Mouse (Mus musculus) thymus, adult 2 months (tissue): ENCODE measurements around the gene Dync1i1. TPM values are rescaled to one million over a fixed set of nuclear protein-coding genes. Genes with fewer than 3 reads are reported as not detected.

Experiments
- DNase-seq: peaks from one replicate; pipeline ENCODE4 v3.0.0; 2021
- H3K27ac ChIP-seq: fragments of 200-500 bp; 2 replicates; pipeline ENCODE4 v1.5.1; 2012; ENCODE audit warnings: low read length, control low read depth; ENCODE audit not compliant: control insufficient read depth, insufficient read depth
- H3K27me3 ChIP-seq: fragments of 200-500 bp; 2 replicates; pipeline ENCODE4 v1.6.1; 2012; ENCODE audit warnings: mild to moderate bottlenecking, low read length, moderate library complexity, mixed read lengths; ENCODE audit not compliant: control insufficient read depth, insufficient read depth
- H3K36me3 ChIP-seq: fragments of 200-500 bp; 2 replicates; pipeline ENCODE4 v1.6.1; 2012; ENCODE audit warnings: mild to moderate bottlenecking, low read length, moderate library complexity; ENCODE audit not compliant: control insufficient read depth, insufficient read depth
- H3K4me1 ChIP-seq: fragments of 200-500 bp; replicated peaks from 2 replicates; pipeline ENCODE4 v1.6.1; 2012; ENCODE audit warnings: low read length; ENCODE audit not compliant: control insufficient read depth, insufficient read depth
- H3K4me3 ChIP-seq: fragments of 200-500 bp; 2 replicates; pipeline ENCODE4 v1.5.1; 2012; ENCODE audit warnings: mild to moderate bottlenecking, low read length, control low read depth, moderate library complexity; ENCODE audit not compliant: control insufficient read depth, insufficient read depth
- CTCF ChIP-seq: fragments of 200-500 bp; IDR thresholded peaks from 2 replicates; pipeline ENCODE4 v1.5.1; 2012; ENCODE audit warnings: mild to moderate bottlenecking, control low read depth, low read length, moderate library complexity, borderline replicate concordance; ENCODE audit not compliant: control insufficient read depth, poor library complexity, insufficient read depth; ENCODE audit errors: extremely low read depth
- POLR2A ChIP-seq: fragments of 200-500 bp; IDR thresholded peaks from 2 replicates; pipeline ENCODE4 v1.6.1; 2012; ENCODE audit warnings: mild to moderate bottlenecking, low read length, control low read depth, moderate library complexity; ENCODE audit not compliant: control insufficient read depth, poor library complexity, insufficient read depth; ENCODE audit errors: extremely low read depth
- WGBS: fragments of 180-500 bp; shearing (Covaris S2); methylation state at CpG from one replicate; pipeline ENCODE4 v1.1.7; 2018; 5-methylcytosine and 5-hydroxymethylcytosine counted together
- polyA plus RNA-seq: library from polyadenylated mRNA; depleted of rRNA; stranded (reverse); fragments of >200 nt; gene quantifications from 2 replicates; pipeline ENCODE4 v1.2.3, GENCODE M21; 2012

Dync1i1 gene
- polyA plus RNA-seq, 1 experiment, result 10.1 TPM

DNA sequence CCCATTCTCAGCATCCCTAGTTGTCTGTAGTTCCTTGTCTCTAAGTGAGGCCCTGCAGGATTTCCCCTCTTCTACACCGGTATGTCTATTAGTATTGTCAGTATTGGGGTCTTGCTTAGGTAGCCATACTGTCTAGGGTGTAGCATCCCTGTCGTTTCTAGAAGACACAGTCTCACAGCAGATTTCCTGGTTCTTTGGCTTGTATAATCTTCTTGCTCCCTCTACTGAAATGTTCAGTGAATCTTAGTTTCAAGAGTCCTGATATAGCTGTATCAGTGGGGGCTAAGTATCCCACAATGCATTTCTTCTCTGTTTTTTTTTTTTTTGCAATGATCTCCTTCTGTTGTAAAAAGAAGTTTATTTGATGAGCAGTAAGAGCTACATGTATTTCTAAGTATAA, 69.9 kb downstream of the Dync1i1 start:
- Histone ChIP-seq H3K4me1 (no peaks in the 10 kb centered on the region), H3K4me3 (no peak overlapping the region), H3K27me3 (no peaks in the 10 kb centered on the region), H3K27ac (no peak overlapping the region), H3K36me3 (no peaks in the 10 kb centered on the region)
- 70% methylated on average over 2 of the region's 2 CpGs for WGBS
- TF ChIP-seq POLR2A, result no peak
- TF ChIP-seq CTCF, result no peak
- no peak for DNase-seq

DNA sequence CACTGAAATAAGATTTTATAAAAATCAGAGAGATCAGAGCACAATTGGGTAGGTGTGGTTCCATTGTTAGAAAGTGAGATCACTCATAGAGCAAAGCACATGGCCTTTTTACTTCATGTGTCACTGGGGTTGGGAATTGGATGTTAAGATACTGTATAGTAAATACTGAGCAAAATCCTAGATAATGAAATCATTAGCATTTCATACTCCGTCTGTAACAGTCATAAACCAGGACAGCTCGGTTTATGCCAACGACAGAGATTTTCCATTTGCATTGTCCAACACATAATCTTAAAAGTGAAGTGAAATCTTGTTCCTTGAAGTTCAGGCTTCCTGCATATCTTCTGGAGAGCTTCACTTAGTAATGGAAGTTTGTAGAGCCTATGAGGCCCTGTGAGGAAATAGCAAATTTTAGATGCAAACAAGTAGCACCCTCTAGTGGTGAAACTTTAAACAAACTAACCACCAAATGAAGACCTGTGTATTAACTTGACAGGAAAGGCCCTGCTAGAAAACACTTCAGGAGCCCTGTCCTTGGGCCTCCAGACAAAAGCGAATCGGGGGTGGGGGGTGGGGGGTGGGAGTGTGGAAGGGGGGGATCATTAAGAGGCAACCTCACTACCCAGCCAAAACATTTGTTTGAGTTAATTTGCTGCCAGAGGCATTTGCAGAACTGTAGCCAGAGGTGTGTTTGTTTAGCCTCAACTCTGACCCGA, 76.8 kb downstream of the Dync1i1 start:
- Histone ChIP-seq H3K4me1 (no peaks in the 10 kb centered on the region), H3K4me3 (no peak overlapping the region), H3K36me3 (no peaks in the 10 kb centered on the region), H3K27me3 (no peaks in the 10 kb centered on the region), H3K27ac (no peak overlapping the region)
- DNase-seq, result no peak
- WGBS, result 59% methylated on average over 6 of the region's 6 CpGs
- no peak for TF ChIP-seq POLR2A
- TF ChIP-seq CTCF, result no peak

GRCm38 (mm10) chr6:5802840-5803491, 77.5 kb downstream of the Dync1i1 start:
- Histone ChIP-seq H3K27ac (no peak overlapping the region), H3K4me3 (no peak overlapping the region), H3K36me3 (no peaks in the 10 kb centered on the region), H3K27me3 (no peaks in the 10 kb centered on the region), H3K4me1 (no peaks in the 10 kb centered on the region)
- no peak for DNase-seq
- TF ChIP-seq POLR2A (no peak), CTCF (no peak)
- WGBS, result 85% methylated on average over 11 of the region's 11 CpGs

DNA sequence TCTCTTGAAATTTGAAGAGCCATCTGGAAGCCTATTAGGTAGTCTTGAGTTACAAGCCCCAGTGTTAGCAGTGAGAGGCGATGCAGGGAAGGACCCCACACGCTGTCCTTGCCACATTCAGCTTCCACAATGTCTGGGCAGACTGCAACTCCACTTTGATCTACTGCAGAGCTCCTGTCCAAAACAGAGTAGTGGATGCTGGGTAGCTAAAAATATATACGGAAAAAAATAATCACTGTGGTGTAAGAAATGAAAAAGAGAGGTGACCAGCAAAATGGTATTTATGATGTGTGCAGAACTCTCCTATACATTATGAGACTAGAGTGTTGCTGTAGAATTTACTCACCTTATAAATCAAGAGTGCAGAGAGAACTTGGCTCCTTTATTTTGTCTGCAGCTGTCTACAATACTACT, 82.6 kb downstream of the Dync1i1 start:
- DNase-seq, result no peak
- Histone ChIP-seq H3K4me1 (no peaks in the 10 kb centered on the region), H3K36me3 (no peaks in the 10 kb centered on the region), H3K4me3 (no peak overlapping the region), H3K27me3 (no peaks in the 10 kb centered on the region), H3K27ac (no peak overlapping the region)
- TF ChIP-seq CTCF (no peak), POLR2A (no peak)
- 80% methylated on average over 3 of the region's 3 CpGs for WGBS

DNA sequence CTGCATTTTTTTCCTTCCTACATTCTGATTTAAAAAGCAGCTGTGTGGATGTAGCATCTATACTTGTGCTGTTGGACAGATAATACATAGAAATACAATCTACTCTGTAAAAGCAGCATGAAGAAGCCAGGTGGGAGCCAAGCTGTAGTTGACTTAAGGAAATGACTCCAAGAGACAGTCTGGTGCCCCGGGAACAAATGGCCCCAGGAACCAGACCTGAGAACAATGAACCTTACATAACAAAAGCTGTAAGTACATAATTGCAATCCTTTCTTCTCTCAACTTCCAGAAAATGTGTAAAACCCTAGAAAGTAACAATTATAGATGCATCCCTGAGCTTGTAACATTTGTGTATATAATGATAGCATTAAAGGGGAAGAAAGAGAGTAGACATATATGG, 86.6 kb downstream of the Dync1i1 start:
- Histone ChIP-seq H3K36me3 (no peaks in the 10 kb centered on the region), H3K4me1 (no peaks in the 10 kb centered on the region), H3K4me3 (no peak overlapping the region), H3K27me3 (no peaks in the 10 kb centered on the region), H3K27ac (no peak overlapping the region)
- 37% methylated on average over 1 of the region's 1 CpGs for WGBS
- DNase-seq, result no peak
- no peak for TF ChIP-seq CTCF
- no peak for TF ChIP-seq POLR2A

DNA sequence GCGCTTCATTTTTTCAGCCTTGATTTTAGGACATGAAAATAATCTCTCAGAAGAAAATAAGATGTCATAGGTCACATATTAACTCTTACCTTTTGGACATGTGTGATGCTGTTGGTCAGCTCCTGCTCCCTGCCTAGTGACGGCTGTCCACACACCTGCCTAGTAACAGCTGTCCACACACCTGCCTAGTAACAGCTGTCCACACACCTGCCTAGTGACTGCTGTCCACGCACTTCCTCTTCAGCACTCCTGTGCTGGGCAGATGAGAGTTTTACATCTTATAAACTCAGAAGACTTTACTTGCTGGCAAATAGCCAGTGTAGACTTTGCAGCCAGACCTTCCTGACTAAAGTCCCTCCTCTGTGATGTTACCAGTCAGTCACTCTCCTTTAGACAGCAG, 94.2 kb downstream of the Dync1i1 start:
- TF ChIP-seq CTCF (no peak), POLR2A (no peak)
- H3K4me1 ChIP-seq, result no peaks in the 10 kb centered on the region
- 84% methylated on average over 3 of the region's 3 CpGs for WGBS
- no peaks in the 10 kb centered on the region for H3K27me3 ChIP-seq
- no peak overlapping the region for H3K27ac ChIP-seq
- DNase-seq, result no peak
- H3K36me3 ChIP-seq, result no peaks in the 10 kb centered on the region
- no peak overlapping the region for H3K4me3 ChIP-seq
